In the genomic region with DNA sequence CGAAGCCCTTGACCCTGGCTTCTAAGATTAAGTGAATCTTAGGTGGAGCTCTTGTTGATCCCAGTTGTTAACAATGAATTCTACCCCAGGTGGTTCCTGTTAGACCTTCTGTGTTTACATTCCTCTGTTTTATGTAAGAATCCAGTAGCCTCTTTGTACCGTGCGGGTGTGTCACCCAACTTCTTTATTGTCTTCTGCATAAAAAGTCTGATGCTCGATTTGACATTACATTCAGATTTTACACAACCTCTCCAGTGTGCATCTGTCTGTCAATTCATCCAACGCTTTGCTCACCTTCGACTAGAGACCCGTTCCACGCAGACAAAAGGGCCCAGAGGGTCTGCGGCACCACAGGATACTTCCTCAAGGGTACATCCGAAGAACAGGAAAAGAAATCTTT, we compare ENCODE assay signal across 9 mouse cellular contexts. TPM values are rescaled to one million over a fixed set of nuclear protein-coding genes. Genes with fewer than 3 reads are reported as not detected.
DNase-seq lines count a peak whose midpoint lies in the region; ATAC-seq and TF ChIP-seq lines count a peak whose summit lies in the region.
"Not testable (repeated sequence)": the region's sequence is repeated elsewhere in the genome, so short reads cannot be mapped to it uniquely, and the experiment has no call there.
"Had no signal": no experiment of that assay in that cellular context is flagged by ENCODE, and none has a peak within 500 bp of the region (broad histone marks: within the 10 kb centered on the region; RNA-seq: fewer than 3 reads in every experiment).

No protein-coding gene starts in this region.

- H3K4me2 ChIP-seq in lung, postnatal 0 days (replicated peaks; ENCODE audit: low read depth, low read length) = not testable (repeated sequence)

- DNase-seq in ES-CJ7 (ENCODE audit: low read depth, low spot score) = peak; percentile 71
- DNase-seq in ES-E14 (ENCODE audit: low read depth, low spot score); lung, postnatal 0 days (ENCODE audit: low spot score): not testable (repeated sequence)
- DNase-seq in R1 (ENCODE audit: low read depth, low spot score) = peak; percentile 93
- DNase-seq in ZHBTc4 (ENCODE audit: low read depth, low spot score) = peak; percentile 79

- H3K27me3 ChIP-seq in lung, postnatal 0 days (replicated peaks; ENCODE audit: insufficient read depth, low read length) = not testable (repeated sequence)

- H3K9ac ChIP-seq in ES-E14 (ENCODE audit: insufficient read depth, low read depth, low read length, poor library complexity, severe bottlenecking); lung, postnatal 0 days (replicated peaks; ENCODE audit: low read depth): not testable (repeated sequence)

- ATAC-seq in lung, postnatal 0 days = not testable (repeated sequence)

- not testable (repeated sequence) for H3K9me3 ChIP-seq in ES-E14 (ENCODE audit: control insufficient read depth, insufficient read depth, low read depth, low read length); lung, postnatal 0 days (ENCODE audit: low read length)

- H3K4me1 ChIP-seq in ES-E14 (ENCODE audit: control insufficient read depth in 2 of 2, insufficient read depth in 2 of 2, low read length in 2 of 2, poor library complexity in 1 of 2) = peaks cover 7 to 11% of the 10 kb centered on the region in 2 experiments; a peak in 3 of 4 replicates
- not testable (repeated sequence) for H3K4me1 ChIP-seq in lung, postnatal 0 days (ENCODE audit: insufficient read depth, low read depth, low read length)

- not testable (repeated sequence) for H3K4me3 ChIP-seq in ES-E14 (ENCODE audit: insufficient read depth in 1 of 2, low read depth in 1 of 2, low read length in 2 of 2, poor library complexity in 1 of 2, severe bottlenecking in 1 of 2); lung, postnatal 0 days (ENCODE audit: low read depth, low read length)

- peak; percentile 56; the same call in 1 of the 2 replicates for TF ChIP-seq EP300 in lung, postnatal 0 days (IDR thresholded peaks at IDR 0.05)

- WGBS in lung, postnatal 0 days = 67% methylated on average over 10 of the region's 10 CpGs

- in situ Hi-C loops in ES-E14 (cut with MboI; ENCODE audit: low sequenced_read_pairs in 2 of 2, unreplicated experiment in 2 of 2) = not testable (repeated sequence)

- not testable (repeated sequence) for TF ChIP-seq CTCF in lung, postnatal 0 days (IDR thresholded peaks at IDR 0.05)

- H3K27ac ChIP-seq in ES-E14 (ENCODE audit: insufficient read depth, low read depth, low read length, poor library complexity, severe bottlenecking) = peak overlapping the region; percentile 72
- not testable (repeated sequence) for H3K27ac ChIP-seq in lung, postnatal 0 days (ENCODE audit: low read length)

- not testable (repeated sequence) for H3K36me3 ChIP-seq in ES-E14 (ENCODE audit: control insufficient read depth, insufficient read depth, low read length, poor library complexity, severe bottlenecking); lung, postnatal 0 days (ENCODE audit: insufficient read depth, low read length)

RNA-seq across cellular contexts. Expression of a gene that starts 29.7 kb away (rescaled TPM):
- 7.0 and 8.1 TPM in 2 replicates for total RNA-seq in ES-E14 (2012; rRNA removed)
- 0.78 and 1.0 TPM in 2 replicates for polyA plus RNA-seq in lung, postnatal 0 days (2015; fragmentation: Nextera tagmentation; extraction: Ambion mirVana)
- polyA plus RNA-seq: activated CD4-positive, CD25-positive, alpha-beta regulatory T cell, adult 4 months; C2C12; G1E; Patski had no signal
